8 mouse cellular contexts compared by ENCODE assay signal in genomic region chr15:8967573-8968228, GRCm38 (mm10). TPM values are rescaled to one million over a fixed set of nuclear protein-coding genes. Genes with fewer than 3 reads are reported as not detected.
DNase-seq lines count a peak whose midpoint lies in the region; ATAC-seq and TF ChIP-seq lines count a peak whose summit lies in the region.

Gene Ranbp3l (plus strand): TSS chr15:8967949.

- ATAC-seq in frontal cortex, adult (ENCODE audit: low TSS enrichment), result peak; percentile 93
- ATAC-seq in Patski, result peak; percentile 63
- ATAC-seq in forebrain, embryonic 16.5 days, result peak; percentile 88
- peak; percentile 70 for ATAC-seq in lung, postnatal 0 days
- no peak for ATAC-seq in CD4-positive, CD25-positive, alpha-beta regulatory T cell, adult 4 months

- POLR2A ChIA-PET in Patski (lab: Charles Lee), result no interaction called here

- no peaks in the 10 kb centered on the region for H3K9me3 ChIP-seq in forebrain, embryonic 16.5 days (ENCODE audit: control insufficient read depth, low read length)
- no peaks in the 10 kb centered on the region for H3K9me3 ChIP-seq in lung, postnatal 0 days (ENCODE audit: low read length)

- peak within 1 kb of the TSS; percentile 31 for H3K9ac ChIP-seq in forebrain, embryonic 16.5 days (replicated peaks; ENCODE audit: low read depth, low read length)
- H3K9ac ChIP-seq in lung, postnatal 0 days (replicated peaks; ENCODE audit: low read depth), result no peak within 1 kb of the TSS

- in situ Hi-C loops in Patski (cut with MboI; ENCODE audit: low pct_unique_long_range_greater_than_20kb), result no loop called here

- 37% methylated on average over 18 of the region's 18 CpGs for WGBS in forebrain, embryonic 16.5 days
- 26% methylated on average over 18 of the region's 18 CpGs for WGBS in lung, postnatal 0 days

- H3K36me3 ChIP-seq in forebrain, embryonic 16.5 days (ENCODE audit: control insufficient read depth, insufficient read depth), result no peaks in the 10 kb centered on the region
- no peaks in the 10 kb centered on the region for H3K36me3 ChIP-seq in lung, postnatal 0 days (ENCODE audit: insufficient read depth, low read length)

- TF ChIP-seq CTCF in Patski (IDR thresholded peaks at IDR 0.05), result no peak
- TF ChIP-seq CTCF in lung, postnatal 0 days (IDR thresholded peaks at IDR 0.05), result no peak

- CTCF ChIA-PET in Patski (lab: Charles Lee), result interaction anchor here (2.4 kb wide), 1 partner anchor 10 kb away, joined by 8 read pairs; no protein-coding TSS in a partner anchor

- peak within 1 kb of the TSS; percentile 47 for H3K4me2 ChIP-seq in forebrain, embryonic 16.5 days (ENCODE audit: low read length)
- H3K4me2 ChIP-seq in lung, postnatal 0 days (replicated peaks; ENCODE audit: low read depth, low read length), result peak within 1 kb of the TSS; percentile 48

- no peak for TF ChIP-seq EP300 in lung, postnatal 0 days (IDR thresholded peaks at IDR 0.05)

- H3K4me1 ChIP-seq in forebrain, embryonic 16.5 days (replicated peaks; ENCODE audit: control insufficient read depth, insufficient read depth, low read length), result 0 out of 2 replicates have a peak, but pooled peaks cover 9% of the 10 kb centered on the region
- H3K4me1 ChIP-seq in lung, postnatal 0 days (ENCODE audit: insufficient read depth, low read depth, low read length), result no peaks in the 10 kb centered on the region

- peak within 1 kb of the TSS; percentile 28 for H3K4me3 ChIP-seq in forebrain, embryonic 16.5 days (replicated peaks; ENCODE audit: low read length)
- peak within 1 kb of the TSS; percentile 23 for H3K4me3 ChIP-seq in lung, postnatal 0 days (ENCODE audit: low read depth, low read length)

- no peak for DNase-seq in frontal cortex, postnatal 25 days (ENCODE audit: low spot score in 2 of 2)
- DNase-seq in Patski (ENCODE audit: low read depth, low spot score), result no peak
- DNase-seq in kidney, postnatal 25 days, result peak; percentile 59 to 77
- DNase-seq in lung, postnatal 0 days (ENCODE audit: low spot score), result peak; percentile 68
- DNase-seq in urinary bladder, postnatal 10 days (ENCODE audit: low spot score), result no peak

- H3K27me3 ChIP-seq in Patski, result no peaks in the 10 kb centered on the region
- no peaks in the 10 kb centered on the region for H3K27me3 ChIP-seq in forebrain, embryonic 16.5 days (replicated peaks; ENCODE audit: control insufficient read depth, insufficient read depth, low read length)
- H3K27me3 ChIP-seq in lung, postnatal 0 days (replicated peaks; ENCODE audit: insufficient read depth, low read length), result no peaks in the 10 kb centered on the region

- H3K27ac ChIP-seq in forebrain, embryonic 16.5 days (ENCODE audit: low read length), result no peak within 1 kb of the TSS
- no peak within 1 kb of the TSS for H3K27ac ChIP-seq in lung, postnatal 0 days (ENCODE audit: low read length)

RNA-seq across cellular contexts. Expression of gene Ranbp3l, which starts in this region (rescaled TPM):
- 7.7 TPM for polyA plus RNA-seq in Patski (2021)
- 8.0 and 10.0 TPM in 2 replicates for polyA plus RNA-seq in forebrain, embryonic 16.5 days (2015; fragmentation: Nextera tagmentation; extraction: Ambion mirVana)
- polyA plus RNA-seq in lung, postnatal 0 days (2015; fragmentation: Nextera tagmentation; extraction: Ambion mirVana), result 0.25 and 0.37 TPM in 2 replicates
- polyA plus RNA-seq in CD4-positive, CD25-positive, alpha-beta regulatory T cell, adult 4 months (2017; shearing (Covaris generic)), result under 1 TPM in 1 of 2 experiments, not detected in 1; 0.09 TPM

Comparison
In these comparisons a context has a peak if more than half of its experiments do, and no peak if none do; other contexts are left out.
1. Peak in DNase-seq, ATAC-seq, H3K4me3 ChIP-seq and H3K4me2 ChIP-seq in lung, postnatal 0 days; RNA of the gene not detected or under 1 TPM.
2. DNase-seq: peak in kidney, postnatal 25 days (2 of 2); none in frontal cortex, postnatal 25 days (0 of 2), Patski (single experiment) and urinary bladder, postnatal 10 days (single experiment).